Mouse (Mus musculus) brain, embryonic 18.5 days (tissue): ENCODE results near the gene Gal3st4.
A peak's percentile ranks its signal among the peaks of the same experiment; 100 is the strongest.

Source experiments
- DNase-seq: peaks from one replicate; pipeline ENCODE4 v3.0.0-alpha.2; 2012; ENCODE audit warnings: low read depth, low spot score

The Gal3st4 gene

GRCm38 (mm10) chr5:138262001-138262400 lies 10.6 kb downstream of the Gal3st4 start:
- no peak for DNase-seq

- no peak for DNase-seq
Observed at GRCm38 (mm10) chr5:138260834-138261233, 11.8 kb downstream of the Gal3st4 start.

- DNase-seq: no peak
Observed at GRCm38 (mm10) chr5:138260051-138260450, 12.6 kb downstream of the Gal3st4 start.

GRCm38 (mm10) chr5:138258993-138259392 lies 13.6 kb downstream of the Gal3st4 start:
- no peak for DNase-seq

- DNase-seq: no peak
Observed at GRCm38 (mm10) chr5:138258542-138258941, 14.1 kb downstream of the Gal3st4 start.

GRCm38 (mm10) chr5:138258078-138258477 lies 14.6 kb downstream of the Gal3st4 start:
- no peak for DNase-seq

GRCm38 (mm10) chr5:138257585-138257978 lies 15.1 kb downstream of the Gal3st4 start:
- no peak for DNase-seq

- no peak for DNase-seq
Observed at GRCm38 (mm10) chr5:138256966-138257584, 15.6 kb downstream of the Gal3st4 start.

GRCm38 (mm10) chr5:138256094-138256467 lies 16.6 kb downstream of the Gal3st4 start:
- no peak for DNase-seq

- DNase-seq: peak; percentile 94
Observed at GRCm38 (mm10) chr5:138255353-138256093, 17.1 kb downstream of the Gal3st4 start, which contains the start of gene Lamtor4. Lamtor4 (plus strand) TSS chr5:138255482.

GRCm38 (mm10) chr5:138253061-138253460 lies 19.6 kb downstream of the Gal3st4 start:
- DNase-seq: no peak

GRCm38 (mm10) chr5:138251144-138251543 lies 21.5 kb downstream of the Gal3st4 start:
- DNase-seq: no peak

- no peak for DNase-seq
Observed at GRCm38 (mm10) chr5:138241511-138241910, 31.1 kb downstream of the Gal3st4 start.

GRCm38 (mm10) chr5:138234224-138234623 lies 38.4 kb downstream of the Gal3st4 start:
- DNase-seq: no peak

GRCm38 (mm10) chr5:138233778-138234177 lies 38.9 kb downstream of the Gal3st4 start:
- DNase-seq: no peak

- DNase-seq: no peak
Observed at GRCm38 (mm10) chr5:138229511-138229910, 43.1 kb downstream of the Gal3st4 start.

GRCm38 (mm10) chr5:138228026-138228425 lies 44.6 kb downstream of the Gal3st4 start:
- no peak for DNase-seq

GRCm38 (mm10) chr5:138227367-138227766 lies 45.3 kb downstream of the Gal3st4 start:
- DNase-seq: no peak

GRCm38 (mm10) chr5:138226491-138226890 lies 46.1 kb downstream of the Gal3st4 start:
- no peak for DNase-seq

GRCm38 (mm10) chr5:138225700-138226099 lies 46.9 kb downstream of the Gal3st4 start, which contains the start of gene Nxpe5:
Nxpe5 (plus strand) TSS chr5:138225898.
- no peak for DNase-seq

- DNase-seq: no peak
Observed at GRCm38 (mm10) chr5:138223287-138223686, 49.4 kb downstream of the Gal3st4 start.

GRCm38 (mm10) chr5:138222111-138222510 lies 50.5 kb downstream of the Gal3st4 start:
- peak; percentile 14 for DNase-seq

GRCm38 (mm10) chr5:138219864-138220263 lies 52.8 kb downstream of the Gal3st4 start:
- DNase-seq: no peak
